Mouse (Mus musculus): Measurements from ENCODE around the gene Lrrc28.

DNA sequence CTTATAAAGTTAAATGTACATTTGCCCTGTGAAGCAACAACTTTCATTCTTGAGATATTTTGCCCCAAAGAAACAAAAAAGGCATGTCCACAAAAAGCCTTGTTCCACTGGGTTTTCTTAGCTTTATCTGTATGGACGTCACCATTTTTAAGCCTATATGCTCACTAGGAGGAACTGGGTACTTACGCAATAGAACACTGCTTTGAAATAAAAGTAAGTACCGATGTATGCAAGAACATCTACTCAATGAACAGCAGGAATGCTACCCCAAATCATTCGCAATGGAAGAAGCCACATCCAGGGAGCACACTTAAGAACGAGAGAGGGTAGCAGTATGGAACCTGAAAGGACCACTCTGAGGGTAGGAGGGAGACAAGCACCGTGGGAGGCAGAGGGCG lies 30.6 kb downstream of the Lrrc28 start:
- TF ChIP-seq CTCF (IDR thresholded peaks at IDR 0.05; ENCODE audit: low read depth, low read length) (no peak), GATA1 (IDR thresholded peaks at IDR 0.05; ENCODE audit: borderline replicate concordance, low read length) (no peak), TAL1 (conservative IDR thresholded peaks at IDR 0.05; ENCODE audit: low read depth, low read length) (no peak)
